Mouse (Mus musculus) lung, adult 2 months (tissue): ENCODE measurements around the gene Vmn1r233. TPM values are rescaled to one million over a fixed set of nuclear protein-coding genes. Genes with fewer than 3 reads are reported as not detected.

Experiments
- DNase-seq: peaks from one replicate; pipeline ENCODE4 v3.0.0; 2022
- H3K4me1 ChIP-seq: fragments of 200-500 bp; 2 replicates; pipeline ENCODE4 v1.6.1; 2011; ENCODE audit warnings: low read length; ENCODE audit not compliant: control insufficient read depth, insufficient read depth
- H3K4me3 ChIP-seq: fragments of 200-500 bp; replicated peaks from 2 replicates; pipeline ENCODE3; 2011; ENCODE audit warnings: low read depth, mild to moderate bottlenecking, control low read depth, low read length; ENCODE audit errors: extremely low read depth
- CTCF ChIP-seq: fragments of 200-500 bp; IDR thresholded peaks from 2 replicates; pipeline ENCODE4 v1.5.1; 2011; ENCODE audit warnings: mild to moderate bottlenecking, low read length, control low read depth; ENCODE audit not compliant: insufficient read depth
- POLR2A ChIP-seq: fragments of 200-500 bp; IDR thresholded peaks from 2 replicates; pipeline ENCODE4 v1.6.1; 2011; ENCODE audit warnings: low read depth, mild to moderate bottlenecking, control low read depth, low read length, borderline replicate concordance; ENCODE audit errors: extremely low read depth
- WGBS: fragments of 180-500 bp; shearing (Covaris S2); methylation state at CpG from one replicate; pipeline ENCODE4 v1.1.7; 2018; 5-methylcytosine and 5-hydroxymethylcytosine counted together
- polyA plus RNA-seq: library from polyadenylated mRNA; depleted of rRNA; stranded (reverse); fragments of >200 nt; gene quantifications from 2 replicates; pipeline ENCODE4 v1.2.3, GENCODE M21; 2012; rRNA removed

Vmn1r233 gene
- not detected in 2 replicates for polyA plus RNA-seq

DNA sequence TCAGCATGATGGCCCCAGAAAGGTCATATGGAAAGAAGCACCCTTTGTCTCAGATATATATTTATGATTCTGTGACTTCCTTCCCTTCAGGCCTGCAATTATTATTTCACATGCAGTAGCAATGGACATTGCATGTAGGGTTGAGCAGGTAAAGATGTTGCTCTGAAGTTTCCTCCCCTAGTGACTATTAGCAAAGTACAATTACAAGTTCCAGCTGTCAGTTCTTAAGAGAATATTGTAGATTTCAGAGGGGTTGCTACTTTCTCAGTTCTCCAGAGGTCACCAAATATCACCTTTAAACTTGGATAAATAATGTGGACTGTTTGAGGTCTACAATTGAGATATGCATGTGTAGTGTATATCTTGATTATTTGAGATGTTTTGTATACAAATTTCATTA, at the start of gene Vmn1r233:
Gene Vmn1r233, minus strand, starts transcription at position 101 of the 400 bp plus-strand sequence.
- no peak for DNase-seq
- no peaks in the 10 kb centered on the region for H3K4me1 ChIP-seq
- TF ChIP-seq CTCF = no peak
- no peak for TF ChIP-seq POLR2A
- no peak within 1 kb of the TSS for H3K4me3 ChIP-seq

DNA sequence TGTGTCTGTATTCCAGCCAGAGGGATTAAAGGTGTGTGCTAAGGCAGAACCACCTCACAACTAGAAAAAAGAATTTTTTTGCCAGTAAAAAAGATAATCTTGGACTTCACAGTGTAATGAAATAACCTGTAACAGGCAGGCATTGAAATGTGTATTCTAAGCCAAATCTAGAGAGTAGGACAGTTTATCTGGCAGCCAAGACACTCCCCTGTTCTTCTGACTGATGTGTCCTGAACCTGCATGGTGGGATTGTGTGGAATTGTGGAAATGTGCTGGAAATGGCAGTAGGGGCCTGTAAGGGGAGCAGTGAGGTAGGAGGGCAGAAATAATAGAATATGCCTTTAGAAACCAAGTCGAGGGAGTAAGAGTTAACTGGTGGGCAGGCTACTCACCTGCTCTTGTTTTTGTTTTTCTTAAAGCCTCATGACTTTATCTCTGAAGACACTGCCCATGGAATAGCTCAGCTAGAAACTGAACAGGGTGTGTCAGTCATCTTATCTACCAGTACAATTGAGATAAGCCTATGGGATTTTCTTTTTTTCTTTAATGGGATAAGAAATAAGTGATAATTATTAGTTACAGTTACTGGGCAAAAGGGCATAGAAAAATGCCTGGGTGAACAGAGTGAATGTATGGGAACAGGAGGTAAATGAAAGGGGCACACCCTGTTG, 22.3 kb upstream of the Vmn1r233 start:
- no peak for DNase-seq

GRCm38 (mm10) chr17:21009726-21010125, 13.5 kb upstream of the Vmn1r233 start:
- no peak for DNase-seq
- H3K4me3 ChIP-seq = peak overlapping the region; percentile 99

More for the DNA sequence above, 22.3 kb upstream of the Vmn1r233 start:
- WGBS = 93% methylated on average over 1 of the region's 1 CpGs
- no peaks in the 10 kb centered on the region for H3K4me1 ChIP-seq
- no peak for TF ChIP-seq POLR2A
- no peak for TF ChIP-seq CTCF
- H3K4me3 ChIP-seq = no peak overlapping the region

GRCm38 (mm10) chr17:21008382-21009331, 12.4 kb upstream of the Vmn1r233 start, which contains the start of gene Zfp160:
Gene Zfp160 (plus strand): TSS chr17:21008903.
- peak; percentile 77 for DNase-seq
- TF ChIP-seq CTCF (no peak), POLR2A (peak; percentile 50; the same call in 1 of the 2 replicates)
- Histone ChIP-seq H3K4me3 (peak within 1 kb of the TSS; percentile 99), H3K4me1 (peaks cover 5% of the 10 kb centered on the region)
- WGBS = 5% methylated on average over 36 of the region's 36 CpGs

More at GRCm38 (mm10) chr17:21009726-21010125, 13.5 kb upstream of the Vmn1r233 start:
- TF ChIP-seq CTCF (no peak), POLR2A (no peak)
- 13% methylated on average over 1 of the region's 1 CpGs for whole genome bisulfite sequencing
- peaks cover 5% of the 10 kb centered on the region for H3K4me1 ChIP-seq

GRCm38 (mm10) chr17:20993716-20994115, 2.5 kb downstream of the Vmn1r233 start:
- no peak for DNase-seq
- H3K4me3 ChIP-seq = no peak overlapping the region
- TF ChIP-seq CTCF (no peak), POLR2A (no peak)
- H3K4me1 ChIP-seq = no peaks in the 10 kb centered on the region
- WGBS = 63% methylated on average over 2 of the region's 2 CpGs

- H3K4me1 ChIP-seq = no peaks in the 10 kb centered on the region
- no peak for DNase-seq
- no peak for TF ChIP-seq POLR2A
- no peak for TF ChIP-seq CTCF
- no peak overlapping the region for H3K4me3 ChIP-seq
These were observed 29.6 kb downstream of the Vmn1r233 start for GRCm38 (mm10) chr17:20966681-20967080.

DNA sequence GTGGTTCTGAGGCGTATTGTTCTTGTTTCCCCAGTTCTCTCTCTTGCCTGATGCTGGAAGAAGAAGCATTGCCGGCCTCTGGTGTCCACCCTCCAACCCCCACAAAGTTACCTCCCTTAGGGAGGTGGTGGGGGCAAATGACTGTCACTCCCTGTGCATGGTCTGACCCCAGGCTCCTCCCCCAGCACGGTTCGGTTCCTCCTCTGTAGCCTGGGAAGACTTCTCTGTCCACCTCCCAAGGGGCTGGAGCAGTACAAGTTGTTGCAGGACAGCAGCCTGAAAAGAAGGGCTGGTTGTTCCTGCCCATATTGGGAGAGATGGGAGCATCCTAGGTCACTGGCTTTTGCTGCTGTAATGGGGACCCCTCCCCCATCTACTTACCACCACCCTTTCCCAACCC, 30.8 kb downstream of the Vmn1r233 start:
- 90% methylated on average over 4 of the region's 4 CpGs for WGBS
- no peak for TF ChIP-seq CTCF
- TF ChIP-seq POLR2A = no peak
- Histone ChIP-seq H3K4me3 (no peak overlapping the region), H3K4me1 (no peaks in the 10 kb centered on the region)
- no peak for DNase-seq

GRCm38 (mm10) chr17:20960386-20960785, 35.9 kb downstream of the Vmn1r233 start:
- 91% methylated on average over 5 of the region's 5 CpGs for WGBS
- no peak overlapping the region for H3K4me3 ChIP-seq
- no peak for DNase-seq
- TF ChIP-seq CTCF = no peak
- no peak for TF ChIP-seq POLR2A
- no peaks in the 10 kb centered on the region for H3K4me1 ChIP-seq

DNA sequence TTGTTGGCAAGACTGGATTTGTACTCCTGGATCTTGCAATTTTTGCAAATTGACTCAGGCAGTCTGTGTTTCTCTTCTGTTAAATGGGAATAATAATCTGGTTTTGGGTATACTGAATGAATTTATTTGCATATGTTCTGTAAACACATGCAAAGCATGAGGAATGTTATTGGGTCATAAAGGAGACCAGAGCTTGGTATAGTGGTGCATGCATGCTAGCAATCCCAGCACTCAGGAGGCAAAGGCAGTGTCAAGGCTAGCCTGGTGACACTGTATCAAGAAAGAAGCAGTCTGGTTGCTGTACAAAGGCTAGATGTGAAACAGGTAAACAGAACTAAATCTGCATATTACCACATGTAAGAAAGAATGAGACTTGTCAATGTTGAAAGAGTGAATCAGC, 49.6 kb downstream of the Vmn1r233 start:
- Histone ChIP-seq H3K4me3 (peak overlapping the region; percentile 97), H3K4me1 (peaks cover 16% of the 10 kb centered on the region)
- DNase-seq = no peak
- TF ChIP-seq CTCF (no peak), POLR2A (no peak)

- DNase-seq = peak; percentile 17
- WGBS = under 1% methylated on average over 13 of the region's 13 CpGs
- TF ChIP-seq CTCF = no peak
- no peak for TF ChIP-seq POLR2A
- Histone ChIP-seq H3K4me3 (peak overlapping the region; percentile 97), H3K4me1 (peaks cover 16% of the 10 kb centered on the region)
These were observed 50.2 kb downstream of the Vmn1r233 start for GRCm38 (mm10) chr17:20946026-20946565.
